Mouse (Mus musculus) ES-Bruce4 (cell line): Measurements from ENCODE around the gene Morn5.

Experiments used
- CTCF ChIP-seq: IDR thresholded peaks from one replicate; pipeline ENCODE4 v1.8.1; 2011; ENCODE audit warnings: low read depth, low read length
- EP300 ChIP-seq: IDR thresholded peaks from 2 replicates; pipeline ENCODE4 v1.6.1; 2011; ENCODE audit warnings: low read depth, low read length; ENCODE audit not compliant: insufficient read depth
- POLR2A ChIP-seq: IDR thresholded peaks from one replicate; pipeline ENCODE4 v1.8.1; 2011; ENCODE audit warnings: low read length; ENCODE audit not compliant: insufficient read depth

- TF ChIP-seq EP300 (no peak), CTCF (no peak), POLR2A (no peak)
Measured at GRCm38 (mm10) chr2:36032884-36033283, 16.4 kb upstream of the Morn5 start.
